Mouse (Mus musculus) olfactory bulb, adult 2 months (tissue): ENCODE data around the gene Fam83f.
"Not testable (repeated sequence)": the region's sequence is repeated elsewhere in the genome, so short reads cannot be mapped to it uniquely, and the experiment has no call there.

Source experiments
- CTCF ChIP-seq: fragments of 200-500 bp; IDR thresholded peaks from 2 replicates; pipeline ENCODE4 v1.5.1; 2012; ENCODE audit warnings: low read depth, mild to moderate bottlenecking, low read length, moderate library complexity; ENCODE audit not compliant: insufficient read depth
- POLR2A ChIP-seq: fragments of 200-500 bp; IDR thresholded peaks from 2 replicates; pipeline ENCODE4 v1.6.1; 2012; ENCODE audit warnings: mild to moderate bottlenecking, low read depth, low read length, moderate library complexity; ENCODE audit not compliant: insufficient read depth

DNA sequence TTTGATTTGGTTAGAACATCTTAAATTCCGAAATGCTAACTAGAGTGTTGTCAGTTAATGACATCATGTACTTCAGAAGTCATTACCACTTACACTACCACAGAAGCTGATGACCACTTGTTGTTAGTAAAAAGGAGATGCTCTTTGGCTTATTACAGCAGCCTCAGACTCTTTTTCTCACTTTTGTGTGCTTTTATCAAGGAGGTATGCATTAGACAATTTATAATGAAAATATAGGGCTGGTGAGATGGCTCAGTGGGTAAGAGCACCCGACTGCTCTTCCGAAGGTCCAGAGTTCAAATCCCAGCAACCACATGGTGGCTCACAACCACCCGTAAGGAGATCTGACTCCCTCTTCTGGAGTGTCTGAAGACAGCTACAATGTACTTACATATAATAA lies 64.1 kb downstream of the Fam83f start:
- not testable (repeated sequence) for TF ChIP-seq POLR2A, CTCF
